Mouse (Mus musculus) kidney, adult 10 weeks (tissue): ENCODE measurements around the gene Hnrnpul1. TPM values are rescaled to one million over a fixed set of nuclear protein-coding genes. Genes with fewer than 3 reads are reported as not detected.

Experiments used
- polyA plus RNA-seq: library from polyadenylated mRNA; stranded (reverse); fragments of 350-450 nt; fragmentation: Illumina TruSeq; extraction: RNeasy Lipid Tissue Mini Kit (QIAGEN cat#74804); gene quantifications from one replicate; pipeline ENCODE4 v1.2.3, GENCODE M21; 2014; ENCODE audit warnings: low read depth, low replicate concordance

The Hnrnpul1 gene
- 26.8 TPM for polyA plus RNA-seq

GRCm38 (mm10) chr7:25754738-25755467 lies at the start of gene Hnrnpul1:
TSS of gene Hnrnpul1 (minus strand) at chr7:25754757.

GRCm38 (mm10) chr7:25788220-25789128 lies 33.9 kb upstream of the Hnrnpul1 start, which contains the start of gene Axl:
TSS of gene Axl (minus strand) at chr7:25788705.

GRCm38 (mm10) chr7:25718788-25719417 lies 35.7 kb downstream of the Hnrnpul1 start, which contains the start of gene Ccdc97:
TSS of gene Ccdc97 (minus strand) at chr7:25719088.

GRCm38 (mm10) chr7:25686680-25687531 lies 67.7 kb downstream of the Hnrnpul1 start, which contains the start of gene Tgfb1:
TSS of gene Tgfb1 (plus strand) at chr7:25687002.

GRCm38 (mm10) chr7:25680514-25681258 lies 73.9 kb downstream of the Hnrnpul1 start, which contains the start of gene B9d2:
TSS of gene B9d2 (plus strand) at chr7:25680780.

GRCm38 (mm10) chr7:25674719-25675300 lies 79.7 kb downstream of the Hnrnpul1 start, which contains the start of gene Tmem91:
TSS of gene Tmem91 (minus strand) at chr7:25675166.

Other genes starting within 250 kb of the Hnrnpul1 start
- 199 TPM for gene Ceacam2, start 214.9 kb downstream of the Hnrnpul1 start, polyA plus RNA-seq
- gene Erich4, start 138.9 kb downstream of the Hnrnpul1 start, polyA plus RNA-seq: 6.0 TPM
- 28.8 TPM for gene Dmac2, start 135.3 kb downstream of the Hnrnpul1 start, polyA plus RNA-seq
- not detected for gene B3gnt8, start 128.1 kb downstream of the Hnrnpul1 start, polyA plus RNA-seq
- gene Bckdha, start 95.8 kb downstream of the Hnrnpul1 start, polyA plus RNA-seq: 0.61 TPM
- gene Exosc5, start 95.6 kb downstream of the Hnrnpul1 start, polyA plus RNA-seq: 0.32 TPM
- gene Tmem91, start 79.6 kb downstream of the Hnrnpul1 start, polyA plus RNA-seq: not detected
- gene B9d2, start 74.0 kb downstream of the Hnrnpul1 start, polyA plus RNA-seq: not detected
- 1.0 TPM for gene Tgfb1, start 67.8 kb downstream of the Hnrnpul1 start, polyA plus RNA-seq
- gene Ccdc97, start 35.7 kb downstream of the Hnrnpul1 start, polyA plus RNA-seq: 2.3 TPM
- gene Axl, start 33.9 kb upstream of the Hnrnpul1 start, polyA plus RNA-seq: 18.3 TPM
- 2.4 TPM for gene Cyp2s1, start 62.2 kb upstream of the Hnrnpul1 start, polyA plus RNA-seq
- gene Cyp2b10, start 142.9 kb upstream of the Hnrnpul1 start, polyA plus RNA-seq: not detected